Mouse (Mus musculus): ENCODE results near the gene Opa1. TPM values are rescaled to one million over a fixed set of nuclear protein-coding genes. Genes with fewer than 3 reads are reported as not detected.

The Opa1 gene
- 100 to 1,000 TPM; 110 to 114 TPM for total RNA-seq (2021)

- intact Hi-C loops (cut with DNase I) = loop anchor here (5.0 to 10.0 kb wide), 3 partner anchors 742 to 1064 kb away; no protein-coding TSS in a partner anchor
- DNase-seq (ENCODE audit: low spot score in 2 of 2) = peak; percentile 98
Observed at GRCm38 (mm10) chr16:29579167-29579786, at the start of gene Opa1. Gene Opa1, plus strand, starts transcription at chr16:29579334.

DNA sequence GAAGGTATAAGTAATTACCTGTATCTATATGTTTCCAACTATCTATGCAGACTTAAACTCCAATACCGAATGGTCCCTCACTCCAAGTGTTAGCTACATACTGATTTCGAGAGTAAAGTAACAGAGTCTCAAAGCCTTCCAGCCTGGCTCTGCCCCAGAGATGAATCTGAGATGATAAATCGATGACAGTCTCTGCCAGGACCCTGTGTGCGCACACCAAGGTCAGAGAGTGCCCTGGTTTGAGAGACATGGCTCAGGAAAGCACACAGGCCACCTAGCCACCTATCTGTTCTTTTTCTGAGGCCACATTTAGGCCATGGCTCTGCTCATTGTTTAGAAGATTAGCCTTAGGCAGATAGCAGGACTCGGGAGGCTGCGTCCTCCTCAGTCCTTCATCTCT is 45.5 kb upstream of the Opa1 start:
- DNase-seq (ENCODE audit: low spot score in 2 of 2) = no peak
- intact Hi-C loops (cut with DNase I) = no loop called here

- intact Hi-C loops (cut with DNase I) = no loop called here
- no peak for DNase-seq (ENCODE audit: low spot score in 2 of 2)
Observed at GRCm38 (mm10) chr16:29535866-29536265, 43.3 kb upstream of the Opa1 start.

DNA sequence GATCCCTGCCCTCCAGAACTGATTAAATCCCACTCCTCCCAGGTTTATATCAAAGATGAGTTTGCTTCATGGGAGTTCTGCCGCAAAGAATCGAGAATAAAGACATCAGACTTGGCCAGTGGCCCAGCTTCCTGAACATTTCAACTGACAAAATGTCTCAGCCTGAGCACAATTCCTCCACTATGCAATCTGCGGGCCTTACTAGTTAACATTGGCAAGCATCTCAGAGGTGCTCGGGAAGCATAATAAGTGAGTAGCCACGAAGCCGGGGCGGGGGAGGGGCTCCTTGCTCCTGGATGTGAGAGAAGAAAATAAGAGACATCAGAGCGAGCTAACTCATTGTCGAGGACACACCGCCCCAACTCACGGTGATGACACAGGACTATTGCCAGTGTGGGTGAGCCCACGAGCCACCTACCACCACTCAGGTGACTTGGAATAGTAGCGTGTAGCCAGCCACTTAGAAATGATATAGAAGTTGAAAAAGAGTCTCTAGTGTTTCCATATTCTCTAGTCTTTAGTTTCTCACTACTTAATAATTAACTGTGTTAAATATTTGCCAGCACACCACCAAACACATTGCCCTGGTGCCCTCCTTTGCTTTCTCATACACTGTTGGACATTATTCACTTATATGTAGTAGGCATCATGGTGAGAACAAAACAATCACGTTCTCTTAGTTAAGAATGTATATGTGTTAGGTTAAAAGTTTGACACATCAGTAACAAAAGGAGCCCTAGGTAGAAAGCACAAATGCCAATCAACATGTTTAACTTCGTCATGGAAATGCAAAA is 42.5 kb upstream of the Opa1 start:
- intact Hi-C loops (cut with DNase I) = no loop called here
- peak; percentile 24 to 49 for DNase-seq (ENCODE audit: low spot score in 2 of 2)

GRCm38 (mm10) chr16:29539906-29540305 is 39.2 kb upstream of the Opa1 start:
- intact Hi-C loops (cut with DNase I) = loop anchor here (5.0 kb wide), 1 partner anchor 68 kb away; no protein-coding TSS in a partner anchor
- no peak for DNase-seq (ENCODE audit: low spot score in 2 of 2)

GRCm38 (mm10) chr16:29541261-29541683 is 37.9 kb upstream of the Opa1 start:
- intact Hi-C loops (cut with DNase I) = loop anchor here (5.0 kb wide), 1 partner anchor 69 kb away; no protein-coding TSS in a partner anchor
- peak; percentile 11 to 38 for DNase-seq (ENCODE audit: low spot score in 2 of 2)

DNA sequence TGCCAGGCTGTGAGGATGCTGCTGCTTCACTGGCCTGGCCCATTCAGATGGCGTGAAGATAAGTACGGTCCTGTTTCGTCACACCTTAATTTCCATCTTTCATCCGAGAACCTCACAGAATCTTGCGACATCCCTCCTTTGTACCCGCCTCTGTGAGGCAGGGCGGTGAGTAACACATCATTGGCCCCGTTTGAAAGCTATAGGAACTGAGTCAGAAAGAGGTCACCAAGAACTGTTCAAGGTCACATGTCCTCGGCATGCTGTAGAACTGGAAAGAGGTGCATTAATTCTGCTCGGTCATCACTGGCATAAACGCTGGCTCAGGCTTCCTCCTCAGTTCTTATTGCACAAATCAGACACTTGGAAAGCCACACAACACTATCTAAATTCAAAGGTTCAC is 34.3 kb upstream of the Opa1 start, which contains the start of gene Atp13a4:
Gene Atp13a4, minus strand, starts transcription at position 36 of the 400 bp plus-strand sequence.
- intact Hi-C loops (cut with DNase I) = loop anchor here (5.0 kb wide), 1 partner anchor 73 kb away; no protein-coding TSS in a partner anchor
- no peak for DNase-seq (ENCODE audit: low spot score in 2 of 2)

GRCm38 (mm10) chr16:29559667-29560066 is 19.5 kb upstream of the Opa1 start:
- intact Hi-C loops (cut with DNase I) = loop anchor here (1.0 to 5.0 kb wide), 3 partner anchors 102 to 721 kb away; partner anchors contain the start of gene Mb21d2
- DNase-seq (ENCODE audit: low spot score in 2 of 2) = no peak

GRCm38 (mm10) chr16:29560454-29560853 is 18.7 kb upstream of the Opa1 start:
- DNase-seq (ENCODE audit: low spot score in 2 of 2) = peak; percentile 10 to 26
- intact Hi-C loops (cut with DNase I) = loop anchor here (1.0 to 5.0 kb wide), 3 partner anchors 103 to 722 kb away; partner anchors contain the start of gene Mb21d2

DNA sequence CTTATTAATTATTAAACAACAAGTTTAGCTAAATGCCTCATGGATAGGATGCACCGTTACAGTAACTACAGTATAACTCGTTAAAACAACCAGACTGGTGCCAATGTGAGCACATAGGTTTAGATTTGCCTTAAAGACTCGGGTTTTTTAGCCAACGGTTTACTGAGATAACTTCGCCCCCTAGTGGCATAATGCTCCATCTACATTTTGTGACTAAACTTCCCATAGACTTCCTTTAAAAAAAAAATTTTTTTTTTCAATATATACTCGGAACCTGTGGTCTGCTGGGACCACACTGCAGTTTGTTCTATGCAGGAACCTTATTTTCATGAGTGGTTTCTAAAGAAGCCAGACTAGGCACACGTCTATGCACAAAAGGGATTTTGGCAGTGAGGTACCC is 18.3 kb upstream of the Opa1 start:
- peak; percentile 61 to 83 for DNase-seq (ENCODE audit: low spot score in 2 of 2)
- intact Hi-C loops (cut with DNase I) = loop anchor here (1.0 to 5.0 kb wide), 3 partner anchors 104 to 723 kb away; partner anchors contain the start of gene Mb21d2

DNA sequence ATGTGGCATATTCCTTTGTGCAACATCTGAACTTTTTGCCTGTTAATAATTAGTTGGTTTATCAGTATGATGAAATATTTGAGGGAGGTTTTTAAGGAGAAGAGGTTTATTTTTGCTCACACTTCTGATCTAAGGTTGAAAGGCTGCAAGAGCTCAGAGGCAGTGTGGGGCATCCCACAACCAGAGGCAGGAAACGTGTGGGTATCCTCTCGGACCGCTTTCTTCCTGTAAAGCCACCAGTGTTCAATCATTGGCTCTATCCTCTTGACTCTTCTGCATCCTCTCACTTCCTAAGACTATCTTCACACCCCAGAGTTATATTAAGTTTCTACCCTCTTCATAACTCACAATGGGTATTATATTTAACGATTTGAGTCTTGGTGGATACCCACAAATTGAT is 5.1 kb upstream of the Opa1 start:
- no peak for DNase-seq (ENCODE audit: low spot score in 2 of 2)
- intact Hi-C loops (cut with DNase I) = loop anchor here (10.0 kb wide), 2 partner anchors 979 to 1059 kb away; no protein-coding TSS in a partner anchor

DNA sequence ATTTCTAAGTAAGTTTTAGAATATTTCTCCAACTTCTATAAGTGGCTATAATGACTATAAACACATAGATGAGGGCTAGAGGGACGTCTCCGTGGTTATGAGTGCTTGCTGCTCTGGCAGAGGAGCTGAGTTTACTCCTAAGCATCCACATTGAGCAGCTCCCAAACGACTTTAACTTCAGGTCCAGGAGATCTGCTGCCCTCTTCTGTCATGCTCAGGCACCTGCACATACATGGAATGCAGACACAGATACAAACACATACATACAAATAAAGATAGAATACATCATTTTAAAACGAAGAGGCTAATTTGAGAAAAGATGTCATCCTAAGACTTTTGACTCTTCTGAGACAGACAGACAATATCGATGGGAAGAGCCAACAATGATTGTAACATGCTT is 3.5 kb upstream of the Opa1 start:
- peak in 1 of 2 experiments; percentile 63 for DNase-seq (ENCODE audit: low spot score in 2 of 2)
- intact Hi-C loops (cut with DNase I) = loop anchor here (5.0 to 10.0 kb wide), 3 partner anchors 738 to 1061 kb away; no protein-coding TSS in a partner anchor

- intact Hi-C loops (cut with DNase I) = loop anchor here (5.0 to 10.0 kb wide), 3 partner anchors 742 to 1065 kb away; no protein-coding TSS in a partner anchor
- peak in 1 of 2 experiments; percentile 31 for DNase-seq (ENCODE audit: low spot score in 2 of 2)
Observed at GRCm38 (mm10) chr16:29579787-29580176, 648 bp downstream of the Opa1 start.

GRCm38 (mm10) chr16:29592171-29592570 is 13.0 kb downstream of the Opa1 start:
- intact Hi-C loops (cut with DNase I) = no loop called here
- no peak for DNase-seq (ENCODE audit: low spot score in 2 of 2)

GRCm38 (mm10) chr16:29597122-29597521 is 18.0 kb downstream of the Opa1 start:
- DNase-seq (ENCODE audit: low spot score in 2 of 2) = no peak
- intact Hi-C loops (cut with DNase I) = no loop called here

DNA sequence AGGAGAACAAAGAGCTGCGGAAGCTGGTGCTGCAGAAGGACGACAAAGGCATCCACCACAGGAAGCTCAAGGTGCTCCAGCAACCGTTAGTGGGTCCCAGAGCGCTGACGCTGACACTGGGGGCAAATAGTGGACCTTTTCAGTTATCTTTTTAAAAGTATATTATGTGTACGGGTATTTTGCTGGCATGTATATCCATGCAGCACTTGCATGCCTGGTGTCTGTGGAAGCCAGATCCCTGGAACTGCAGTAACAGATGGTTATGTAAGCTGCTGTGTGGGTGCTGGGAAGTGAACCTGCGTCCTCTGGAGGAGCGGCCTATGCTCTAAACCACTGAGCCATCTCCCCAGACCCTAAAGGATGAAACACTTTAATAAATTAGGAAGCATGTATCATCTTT is 26.4 kb downstream of the Opa1 start:
- DNase-seq (ENCODE audit: low spot score in 2 of 2) = peak; percentile 47 to 74
- intact Hi-C loops (cut with DNase I) = no loop called here

DNA sequence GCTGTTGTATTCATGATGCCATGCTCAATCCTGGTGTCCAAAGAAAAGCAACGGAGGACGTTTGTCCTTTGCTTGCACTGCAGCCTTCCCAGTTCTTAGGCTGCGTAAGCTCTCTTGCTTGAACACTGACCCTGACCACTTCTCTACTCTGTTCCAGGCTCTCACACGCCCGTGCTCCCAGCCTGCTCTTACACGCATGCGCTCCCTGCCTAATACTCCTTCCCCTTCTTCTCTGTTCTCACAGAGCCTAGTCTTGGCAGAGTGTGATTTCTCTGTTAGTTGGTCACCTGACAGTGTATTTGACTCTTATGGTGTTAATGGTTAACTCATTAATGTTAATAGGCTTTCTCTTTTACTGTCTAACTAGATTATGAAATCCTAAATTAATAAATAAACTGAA is 28.0 kb downstream of the Opa1 start:
- intact Hi-C loops (cut with DNase I) = no loop called here

DNA sequence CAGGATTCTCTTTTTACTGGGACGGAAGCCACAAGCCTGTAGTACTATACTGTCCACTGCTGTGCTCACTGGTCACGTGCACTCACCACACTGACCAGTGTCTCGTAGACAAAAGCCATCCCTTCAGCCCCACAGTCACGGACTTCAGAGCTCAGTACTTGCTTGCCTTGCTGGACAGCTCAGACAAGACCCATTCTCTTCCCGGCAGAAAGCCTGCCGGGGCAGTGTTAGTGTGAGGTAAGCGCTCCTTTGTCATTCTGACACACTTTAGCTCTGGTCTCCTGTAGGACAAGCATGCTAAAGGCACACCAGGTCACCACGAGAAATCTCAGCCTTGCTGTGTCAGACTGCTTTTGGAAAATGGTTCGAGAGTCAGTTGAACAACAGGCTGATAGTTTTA is 35.6 kb downstream of the Opa1 start:
- peak in 1 of 2 experiments; percentile 19 for DNase-seq (ENCODE audit: low spot score in 2 of 2)
- intact Hi-C loops (cut with DNase I) = no loop called here

More for the DNA sequence above, 28.0 kb downstream of the Opa1 start:
- no peak for DNase-seq (ENCODE audit: low spot score in 2 of 2)

DNA sequence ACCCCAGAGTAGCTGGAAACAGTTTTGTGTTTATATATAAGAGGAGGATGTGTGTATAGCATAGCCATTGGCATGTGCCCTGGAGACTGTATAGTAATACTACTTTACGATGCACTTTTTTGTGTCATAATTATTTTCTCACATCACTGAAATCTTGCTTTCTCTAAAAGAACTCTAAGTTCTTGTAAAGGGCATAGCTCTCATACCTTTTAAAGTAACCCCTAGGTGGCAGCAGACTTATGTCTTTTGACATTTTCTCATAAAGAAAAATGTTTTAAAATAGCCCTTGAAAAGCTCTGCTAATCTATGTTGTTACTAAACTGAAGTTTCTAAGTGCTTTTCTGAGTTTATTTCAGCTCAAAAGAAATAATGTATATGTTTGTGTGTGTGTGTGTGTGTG is 49.9 kb downstream of the Opa1 start:
- intact Hi-C loops (cut with DNase I) = loop anchor here (5.0 kb wide), 2 partner anchors 608 to 683 kb away; partner anchors contain the start of gene Gp5
- peak in 1 of 2 experiments; percentile 34 for DNase-seq (ENCODE audit: low spot score in 2 of 2)

GRCm38 (mm10) chr16:29635780-29636179 is 56.6 kb downstream of the Opa1 start:
- no peak for DNase-seq (ENCODE audit: low spot score in 2 of 2)
- intact Hi-C loops (cut with DNase I) = no loop called here
